Mouse (Mus musculus) liver, embryonic 14.5 days (tissue): Measurements from ENCODE around the gene Rac3. TPM values are rescaled to one million over a fixed set of nuclear protein-coding genes. Genes with fewer than 3 reads are reported as not detected.

Experiments used
- ATAC-seq: fragments of 200-750 bp; cut with Nextera tagmentation; 2 replicates; pipeline ENCODE4 v1.8.0; 2017; ENCODE audit warnings: moderate number of reproducible peaks, mild to moderate bottlenecking, moderate library complexity; ENCODE audit not compliant: insufficient read depth
- DNase-seq, 3 experiments: peaks; one replicate each; pipeline ENCODE4 v3.0.0-alpha.2; 2012 to 2013; ENCODE audit warnings: low read depth in 3 of 3, low spot score in 3 of 3
- H3K27ac ChIP-seq: fragments of 300-500 bp; sonication (generic); 2 replicates; pipeline ENCODE4 v1.5.1; 2014; ENCODE audit warnings: moderate library complexity, mild to moderate bottlenecking, control low read depth, inconsistent platforms
- H3K27me3 ChIP-seq: fragments of 300-500 bp; sonication (generic); 2 replicates; pipeline ENCODE4 v1.6.1; 2014; ENCODE audit warnings: mild to moderate bottlenecking, low read length, moderate library complexity; ENCODE audit not compliant: control insufficient read depth, insufficient read depth
- H3K36me3 ChIP-seq: fragments of 300-500 bp; sonication (generic); replicated peaks from 2 replicates; pipeline ENCODE4 v1.6.1; 2014; ENCODE audit warnings: low read depth; ENCODE audit not compliant: control insufficient read depth, insufficient read depth
- H3K4me1 ChIP-seq, 2 experiments: fragments of 200-500 bp in 1 of 2; fragments of 300-500 bp in 1 of 2; sonication (generic) in 1 of 2; replicated peaks; 2 replicates each; pipeline ENCODE4 v1.6.1; 2012 to 2014; ENCODE audit warnings: antibody characterized with exemption in 1 of 2, inconsistent platforms in 1 of 2, low read length in 1 of 2; ENCODE audit not compliant: control insufficient read depth in 2 of 2, insufficient read depth in 2 of 2
- H3K4me2 ChIP-seq: fragments of 300-500 bp; sonication (generic); 2 replicates; pipeline ENCODE4 v1.6.1; 2014; ENCODE audit warnings: low read depth, mild to moderate bottlenecking, control low read depth, moderate library complexity
- H3K4me3 ChIP-seq, 2 experiments: fragments of 200-500 bp in 1 of 2; fragments of 300-500 bp in 1 of 2; sonication (generic) in 1 of 2; 2 replicates each; pipeline ENCODE4 v1.5.1; 2012 to 2014; ENCODE audit warnings: low read depth in 2 of 2, low read length in 2 of 2, mild to moderate bottlenecking in 2 of 2, control low read depth in 1 of 2, inconsistent platforms in 1 of 2, moderate library complexity in 1 of 2; ENCODE audit not compliant: insufficient read depth in 1 of 2
- H3K9ac ChIP-seq: fragments of 300-500 bp; sonication (generic); replicated peaks from 2 replicates; pipeline ENCODE4 v1.6.1; 2014; ENCODE audit warnings: mild to moderate bottlenecking, control low read depth, moderate library complexity
- H3K9me3 ChIP-seq: fragments of 300-500 bp; sonication (generic); 2 replicates; pipeline ENCODE4 v1.6.1; 2016; ENCODE audit warnings: low read length, mixed read lengths; ENCODE audit not compliant: control insufficient read depth
- CTCF ChIP-seq: IDR thresholded peaks from 2 replicates; pipeline ENCODE4 v1.5.1; 2016; ENCODE audit warnings: antibody characterized with exemption, low read depth, control low read depth
- WGBS: fragments of 180-500 bp; shearing (Covaris S2); extraction: QIAGEN DNeasy Blood & Tissue Kit; methylation state at CpG from one replicate; pipeline ENCODE4 v1.1.7; 2014; ENCODE audit not compliant: insufficient replicate concordance; 5-methylcytosine and 5-hydroxymethylcytosine counted together
- polyA plus RNA-seq, 2 experiments: library from polyadenylated mRNA; depleted of rRNA in 1 of 2; stranded (reverse) in 1 of 2; unstranded in 1 of 2; fragments of >200 nt; fragmentation: Nextera tagmentation in 1 of 2; extraction: Ambion mirVana in 1 of 2; gene quantifications; 2 replicates each; pipeline versions ENCODE4 v1.2.1 to v1.2.3; 2012 to 2014

The Rac3 gene
- polyA plus RNA-seq, 2 experiments = 1.3 TPM; not detected in 1

DNA sequence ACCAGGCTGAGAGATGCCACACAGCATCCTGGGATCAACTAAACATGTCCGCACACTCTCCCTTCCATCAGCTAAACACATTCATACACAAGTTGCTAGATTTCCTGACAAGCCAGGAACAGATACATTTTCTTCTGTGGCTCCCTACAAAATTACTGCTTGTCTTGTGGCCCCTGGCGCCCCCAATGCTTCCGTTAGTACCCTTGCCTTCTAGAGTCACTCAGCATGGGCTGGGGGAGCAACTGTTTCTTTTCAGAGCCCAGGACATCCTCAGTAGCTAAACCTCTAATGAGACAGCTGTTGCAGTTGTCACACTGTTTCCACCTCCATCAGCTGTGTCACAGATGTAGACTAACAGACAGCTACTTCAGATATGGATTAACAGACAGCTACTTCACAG is 51.5 kb downstream of the Rac3 start:
- Histone ChIP-seq H3K27ac (no peak overlapping the region), H3K4me1 (peaks cover 0 to 3% of the 10 kb centered on the region in 2 experiments; a peak in 2 of 4 replicates), H3K27me3 (no peaks in the 10 kb centered on the region), H3K4me2 (no peak overlapping the region), H3K4me3 (no peak overlapping the region), H3K9ac (no peak overlapping the region), H3K36me3 (no peaks in the 10 kb centered on the region), H3K9me3 (no peaks in the 10 kb centered on the region)
- TF ChIP-seq CTCF = no peak
- ATAC-seq (no peak), DNase-seq (no peak)
- WGBS = 69% methylated on average over 3 of the region's 3 CpGs

Other genes with a start within 250 kb of the Rac3 start
- 64.2 and 78.4 TPM in 2 replicates for gene Mrpl12, start 236.9 kb upstream of the Rac3 start, polyA plus RNA-seq (2012; rRNA removed)
- 127 and 130 TPM in 2 replicates for gene Mrpl12, start 236.9 kb upstream of the Rac3 start, polyA plus RNA-seq (2014; fragmentation: Nextera tagmentation; extraction: Ambion mirVana)
- gene Slc25a10, start 229.6 kb upstream of the Rac3 start, polyA plus RNA-seq (2012; rRNA removed) = 31.5 and 37.4 TPM in 2 replicates
- 35.1 and 38.2 TPM in 2 replicates for gene Slc25a10, start 229.6 kb upstream of the Rac3 start, polyA plus RNA-seq (2014; fragmentation: Nextera tagmentation; extraction: Ambion mirVana)
- gene Gcgr, start 190.8 kb upstream of the Rac3 start, polyA plus RNA-seq (2012; rRNA removed) = 19.8 and 22.8 TPM in 2 replicates
- 11.6 and 13.4 TPM in 2 replicates for gene Gcgr, start 190.8 kb upstream of the Rac3 start, polyA plus RNA-seq (2014; fragmentation: Nextera tagmentation; extraction: Ambion mirVana)
- 30.0 and 36.2 TPM in 2 replicates for gene Mcrip1, start 171.7 kb upstream of the Rac3 start, polyA plus RNA-seq (2012; rRNA removed)
- 41.3 and 43.6 TPM in 2 replicates for gene Mcrip1, start 171.7 kb upstream of the Rac3 start, polyA plus RNA-seq (2014; fragmentation: Nextera tagmentation; extraction: Ambion mirVana)
- gene Ppp1r27, start 170.3 kb upstream of the Rac3 start, polyA plus RNA-seq (2012; rRNA removed) = not detected in 2 replicates
- gene Ppp1r27, start 170.3 kb upstream of the Rac3 start, polyA plus RNA-seq (2014; fragmentation: Nextera tagmentation; extraction: Ambion mirVana) = not detected in 2 replicates
- gene P4hb, start 148.2 kb upstream of the Rac3 start, polyA plus RNA-seq (2012; rRNA removed) = 144 and 214 TPM in 2 replicates
- 497 and 525 TPM in 2 replicates for gene P4hb, start 148.2 kb upstream of the Rac3 start, polyA plus RNA-seq (2014; fragmentation: Nextera tagmentation; extraction: Ambion mirVana)
- gene Arhgdia, start 139.8 kb upstream of the Rac3 start, polyA plus RNA-seq (2012; rRNA removed) = 172 and 176 TPM in 2 replicates
- gene Arhgdia, start 139.8 kb upstream of the Rac3 start, polyA plus RNA-seq (2014; fragmentation: Nextera tagmentation; extraction: Ambion mirVana) = 191 and 204 TPM in 2 replicates
- 46.3 and 110 TPM in 2 replicates for gene Alyref, start 123.1 kb upstream of the Rac3 start, polyA plus RNA-seq (2012; rRNA removed)
- 347 and 349 TPM in 2 replicates for gene Alyref, start 123.1 kb upstream of the Rac3 start, polyA plus RNA-seq (2014; fragmentation: Nextera tagmentation; extraction: Ambion mirVana)
- 44.7 and 60.4 TPM in 2 replicates for gene Anapc11, start 123.0 kb upstream of the Rac3 start, polyA plus RNA-seq (2012; rRNA removed)
- gene Anapc11, start 123.0 kb upstream of the Rac3 start, polyA plus RNA-seq (2014; fragmentation: Nextera tagmentation; extraction: Ambion mirVana) = 93.5 and 98.7 TPM in 2 replicates
- gene Npb, start 113.0 kb upstream of the Rac3 start, polyA plus RNA-seq (2012; rRNA removed) = 5.5 and 12.3 TPM in 2 replicates
- 11.9 and 14.2 TPM in 2 replicates for gene Npb, start 113.0 kb upstream of the Rac3 start, polyA plus RNA-seq (2014; fragmentation: Nextera tagmentation; extraction: Ambion mirVana)
- 127 and 135 TPM in 2 replicates for gene Pcyt2, start 103.5 kb upstream of the Rac3 start, polyA plus RNA-seq (2012; rRNA removed)
- gene Pcyt2, start 103.5 kb upstream of the Rac3 start, polyA plus RNA-seq (2014; fragmentation: Nextera tagmentation; extraction: Ambion mirVana) = 86.2 and 99.6 TPM in 2 replicates
- gene Sirt7, start 96.2 kb upstream of the Rac3 start, polyA plus RNA-seq (2012; rRNA removed) = 27.6 and 30.8 TPM in 2 replicates
- 22.0 and 26.3 TPM in 2 replicates for gene Sirt7, start 96.2 kb upstream of the Rac3 start, polyA plus RNA-seq (2014; fragmentation: Nextera tagmentation; extraction: Ambion mirVana)
- 29.5 and 30.9 TPM in 2 replicates for gene Mafg, start 87.9 kb upstream of the Rac3 start, polyA plus RNA-seq (2012; rRNA removed)
- gene Mafg, start 87.9 kb upstream of the Rac3 start, polyA plus RNA-seq (2014; fragmentation: Nextera tagmentation; extraction: Ambion mirVana) = 20.9 and 25.9 TPM in 2 replicates
- 4.0 and 4.3 TPM in 2 replicates for gene Pycr1, start 77.7 kb upstream of the Rac3 start, polyA plus RNA-seq (2012; rRNA removed)
- gene Pycr1, start 77.7 kb upstream of the Rac3 start, polyA plus RNA-seq (2014; fragmentation: Nextera tagmentation; extraction: Ambion mirVana) = 4.8 and 5.1 TPM in 2 replicates
- gene Myadml2, start 73.3 kb upstream of the Rac3 start, polyA plus RNA-seq (2012; rRNA removed) = 0.07 and 0.13 TPM in 2 replicates
- 0.67 and 1.0 TPM in 2 replicates for gene Myadml2, start 73.3 kb upstream of the Rac3 start, polyA plus RNA-seq (2014; fragmentation: Nextera tagmentation; extraction: Ambion mirVana)
- 0.18 and 0.30 TPM in 2 replicates for gene Notum, start 60.3 kb upstream of the Rac3 start, polyA plus RNA-seq (2012; rRNA removed)
- gene Notum, start 60.3 kb upstream of the Rac3 start, polyA plus RNA-seq (2014; fragmentation: Nextera tagmentation; extraction: Ambion mirVana) = 0.18 TPM in 1 of 2 replicates, not detected in the other
- gene Aspscr1, start 48.5 kb upstream of the Rac3 start, polyA plus RNA-seq (2012; rRNA removed) = 16.9 and 20.4 TPM in 2 replicates
- 34.6 and 37.5 TPM in 2 replicates for gene Aspscr1, start 48.5 kb upstream of the Rac3 start, polyA plus RNA-seq (2014; fragmentation: Nextera tagmentation; extraction: Ambion mirVana)
- gene Cenpx, start 7.7 kb upstream of the Rac3 start, polyA plus RNA-seq (2012; rRNA removed) = 64.2 and 78.3 TPM in 2 replicates
- 119 and 128 TPM in 2 replicates for gene Cenpx, start 7.7 kb upstream of the Rac3 start, polyA plus RNA-seq (2014; fragmentation: Nextera tagmentation; extraction: Ambion mirVana)
- gene Lrrc45, start 7.5 kb upstream of the Rac3 start, polyA plus RNA-seq (2012; rRNA removed) = 6.6 and 9.3 TPM in 2 replicates
- 6.2 and 8.3 TPM in 2 replicates for gene Lrrc45, start 7.5 kb upstream of the Rac3 start, polyA plus RNA-seq (2014; fragmentation: Nextera tagmentation; extraction: Ambion mirVana)
- gene Dcxr, start 5.8 kb downstream of the Rac3 start, polyA plus RNA-seq (2012; rRNA removed) = 10.4 and 11.3 TPM in 2 replicates
- gene Dcxr, start 5.8 kb downstream of the Rac3 start, polyA plus RNA-seq (2014; fragmentation: Nextera tagmentation; extraction: Ambion mirVana) = 15.1 and 17.0 TPM in 2 replicates
- 0.20 TPM in 1 of 2 replicates, not detected in the other for gene Cbr2, start 10.6 kb downstream of the Rac3 start, polyA plus RNA-seq (2012; rRNA removed)
- gene Cbr2, start 10.6 kb downstream of the Rac3 start, polyA plus RNA-seq (2014; fragmentation: Nextera tagmentation; extraction: Ambion mirVana) = not detected in 2 replicates
- gene Hmga1b, start 41.3 kb downstream of the Rac3 start, polyA plus RNA-seq (2012; rRNA removed) = 1.3 and 2.0 TPM in 2 replicates
- 3.8 and 4.3 TPM in 2 replicates for gene Hmga1b, start 41.3 kb downstream of the Rac3 start, polyA plus RNA-seq (2014; fragmentation: Nextera tagmentation; extraction: Ambion mirVana)
- 8.6 and 10.2 TPM in 2 replicates for gene Rfng, start 62.7 kb downstream of the Rac3 start, polyA plus RNA-seq (2012; rRNA removed)
- gene Rfng, start 62.7 kb downstream of the Rac3 start, polyA plus RNA-seq (2014; fragmentation: Nextera tagmentation; extraction: Ambion mirVana) = 5.5 and 9.6 TPM in 2 replicates
- gene Gps1, start 62.8 kb downstream of the Rac3 start, polyA plus RNA-seq (2012; rRNA removed) = 65.2 and 66.6 TPM in 2 replicates
- 76.5 and 78.6 TPM in 2 replicates for gene Gps1, start 62.8 kb downstream of the Rac3 start, polyA plus RNA-seq (2014; fragmentation: Nextera tagmentation; extraction: Ambion mirVana)
- gene Dus1l, start 74.9 kb downstream of the Rac3 start, polyA plus RNA-seq (2012; rRNA removed) = 25.4 and 34.0 TPM in 2 replicates
- 61.2 and 64.3 TPM in 2 replicates for gene Dus1l, start 74.9 kb downstream of the Rac3 start, polyA plus RNA-seq (2014; fragmentation: Nextera tagmentation; extraction: Ambion mirVana)
- 51.6 and 59.8 TPM in 2 replicates for gene Fasn, start 103.1 kb downstream of the Rac3 start, polyA plus RNA-seq (2012; rRNA removed)
- gene Fasn, start 103.1 kb downstream of the Rac3 start, polyA plus RNA-seq (2014; fragmentation: Nextera tagmentation; extraction: Ambion mirVana) = 17.7 and 22.3 TPM in 2 replicates
- gene Ccdc57, start 211.4 kb downstream of the Rac3 start, polyA plus RNA-seq (2012; rRNA removed) = 1.2 and 1.4 TPM in 2 replicates
- 1.3 and 1.4 TPM in 2 replicates for gene Ccdc57, start 211.4 kb downstream of the Rac3 start, polyA plus RNA-seq (2014; fragmentation: Nextera tagmentation; extraction: Ambion mirVana)
- 23.5 and 25.0 TPM in 2 replicates for gene Slc16a3, start 227.0 kb downstream of the Rac3 start, polyA plus RNA-seq (2012; rRNA removed)
- 25.8 and 31.6 TPM in 2 replicates for gene Slc16a3, start 227.0 kb downstream of the Rac3 start, polyA plus RNA-seq (2014; fragmentation: Nextera tagmentation; extraction: Ambion mirVana)